Mouse (Mus musculus) MEL (cell line): ENCODE measurements at regions not wholly inside any gene's neighbourhood (a gene's known extent, or its start where the extent isn't known, plus 50 kb on each side); places are given as distances from the start of the nearest gene placed in this dataset.

Source experiments
- DNase-seq: peaks from one replicate; pipeline ENCODE4 v3.0.0; 2011; ENCODE audit warnings: low read depth, low spot score
- H3K27ac ChIP-seq: 2 replicates; pipeline ENCODE4 v1.5.1; 2012; ENCODE audit warnings: low read depth, mild to moderate bottlenecking, control low read depth, low read length, moderate library complexity; ENCODE audit not compliant: control insufficient read depth
- H3K27me3 ChIP-seq, 2 experiments: fragments of 150-350 bp in 1 of 2; sonication (generic) in 1 of 2; 2 replicates each; pipeline ENCODE4 v1.6.1; 2012; ENCODE audit warnings: low read length in 2 of 2, mild to moderate bottlenecking in 2 of 2, improper control_type of control experiment in 1 of 2, moderate library complexity in 1 of 2; ENCODE audit not compliant: insufficient read depth in 2 of 2, control insufficient read depth in 1 of 2
- H3K36me3 ChIP-seq, 2 experiments: 2 replicates each; pipeline ENCODE4 v1.6.1; 2012 to 2014; ENCODE audit warnings: low read length in 2 of 2, improper control_type of control experiment in 1 of 2, inconsistent platforms in 1 of 2, mild to moderate bottlenecking in 1 of 2; ENCODE audit not compliant: insufficient read depth in 2 of 2, control insufficient read depth in 1 of 2
- H3K4me1 ChIP-seq, 2 experiments: fragments of 150-350 bp in 1 of 2; sonication (generic) in 1 of 2; 2 replicates each; pipeline ENCODE4 v1.6.1; 2012; ENCODE audit warnings: low read length in 2 of 2, improper control_type of control experiment in 1 of 2, mild to moderate bottlenecking in 1 of 2; ENCODE audit not compliant: insufficient read depth in 2 of 2, control insufficient read depth in 1 of 2
- H3K4me3 ChIP-seq, 2 experiments: fragments of 150-350 bp in 1 of 2; sonication (generic) in 1 of 2; 2 replicates each; pipeline ENCODE4 v1.5.1; 2012; ENCODE audit warnings: low read depth in 2 of 2, low read length in 2 of 2, mild to moderate bottlenecking in 2 of 2, moderate library complexity in 2 of 2, control low read depth in 1 of 2, improper control_type of control experiment in 1 of 2; ENCODE audit not compliant: control insufficient read depth in 1 of 2, insufficient read depth in 1 of 2
- H3K79me2 ChIP-seq: 2 replicates; pipeline ENCODE4 v1.6.1; 2012; ENCODE audit warnings: mild to moderate bottlenecking, low read length, moderate library complexity; ENCODE audit not compliant: control insufficient read depth, poor library complexity, insufficient read depth
- H3K9ac ChIP-seq: 2 replicates; pipeline ENCODE4 v1.6.1; 2012; ENCODE audit warnings: low read depth, mild to moderate bottlenecking, control low read depth, low read length, moderate library complexity; ENCODE audit not compliant: control insufficient read depth, poor library complexity, severe bottlenecking
- H3K9me3 ChIP-seq: fragments of 150-350 bp; sonication (generic); replicated peaks from 2 replicates; pipeline ENCODE4 v1.6.1; 2012; ENCODE audit warnings: mild to moderate bottlenecking, low read length, improper control_type of control experiment, moderate library complexity; ENCODE audit not compliant: insufficient read depth
- CHD1 ChIP-seq: IDR thresholded peaks from 2 replicates; pipeline ENCODE4 v1.6.1; 2012; ENCODE audit warnings: low read depth, mild to moderate bottlenecking, inconsistent platforms, low read length, improper control_type of control experiment
- E2F4 ChIP-seq: IDR thresholded peaks from 2 replicates; pipeline ENCODE4 v1.6.1; 2011; ENCODE audit warnings: low read depth, low read length, improper control_type of control experiment, borderline replicate concordance
- ELF1 ChIP-seq: IDR thresholded peaks from 2 replicates; pipeline ENCODE4 v1.6.1; 2014; ENCODE audit warnings: low read depth, mild to moderate bottlenecking, inconsistent platforms, low read length, improper control_type of control experiment, moderate library complexity
- GABPA ChIP-seq: IDR thresholded peaks from 2 replicates; pipeline ENCODE4 v1.6.1; 2012; ENCODE audit warnings: low read depth, mild to moderate bottlenecking, inconsistent platforms, low read length, improper control_type of control experiment, moderate library complexity
- JUND ChIP-seq: IDR thresholded peaks from 2 replicates; pipeline ENCODE4 v1.6.1; 2011; ENCODE audit warnings: low read depth, mild to moderate bottlenecking, improper control_type of control experiment, low read length
- MAZ ChIP-seq: IDR thresholded peaks from 2 replicates; pipeline ENCODE4 v1.6.1; 2012; ENCODE audit warnings: low read depth, mild to moderate bottlenecking, inconsistent platforms, low read length, improper control_type of control experiment
- MEF2A ChIP-seq: IDR thresholded peaks from 2 replicates; pipeline ENCODE4 v1.6.1; 2014; ENCODE audit warnings: low read depth, mild to moderate bottlenecking, inconsistent platforms, low read length, improper control_type of control experiment; ENCODE audit not compliant: poor library complexity, insufficient replicate concordance, severe bottlenecking; ENCODE audit errors: extremely low read depth
- MXI1 ChIP-seq: IDR thresholded peaks from 2 replicates; pipeline ENCODE4 v1.6.1; 2011; ENCODE audit warnings: mild to moderate bottlenecking, low read depth, low read length, improper control_type of control experiment
- MYB ChIP-seq: IDR thresholded peaks from 2 replicates; pipeline ENCODE4 v1.6.1; 2011; ENCODE audit warnings: mild to moderate bottlenecking, low read depth, low read length, improper control_type of control experiment
- MYC ChIP-seq: IDR thresholded peaks from 2 replicates; pipeline ENCODE4 v1.6.1; 2011; ENCODE audit warnings: low read depth, mild to moderate bottlenecking, low read length, improper control_type of control experiment, moderate library complexity
- NRF1 ChIP-seq: IDR thresholded peaks from 2 replicates; pipeline ENCODE4 v1.6.1; 2014; ENCODE audit warnings: low read depth, mild to moderate bottlenecking, inconsistent platforms, low read length, improper control_type of control experiment, moderate library complexity; ENCODE audit not compliant: poor library complexity, insufficient read depth, severe bottlenecking
- RAD21 ChIP-seq: IDR thresholded peaks from 2 replicates; pipeline ENCODE4 v1.6.1; 2011; ENCODE audit warnings: mild to moderate bottlenecking, low read depth, low read length, improper control_type of control experiment
- SMC3 ChIP-seq: IDR thresholded peaks from 2 replicates; pipeline ENCODE4 v1.6.1; 2011; ENCODE audit warnings: low read depth, low read length, improper control_type of control experiment
- TBP ChIP-seq: IDR thresholded peaks from 2 replicates; pipeline ENCODE4 v1.8.0; 2011; ENCODE audit warnings: low read depth, low read length, improper control_type of control experiment
- TCF12 ChIP-seq: IDR thresholded peaks from 2 replicates; pipeline ENCODE4 v1.6.1; 2014; ENCODE audit warnings: low read depth, mild to moderate bottlenecking, inconsistent platforms, low read length, improper control_type of control experiment, moderate library complexity
- UBTF ChIP-seq: IDR thresholded peaks from 2 replicates; pipeline ENCODE4 v1.6.1; 2012; ENCODE audit warnings: low read depth, mild to moderate bottlenecking, inconsistent platforms, low read length, improper control_type of control experiment, moderate library complexity, borderline replicate concordance; ENCODE audit not compliant: insufficient read depth
- USF1 ChIP-seq: IDR thresholded peaks from 2 replicates; pipeline ENCODE4 v1.6.1; 2014; ENCODE audit warnings: low read depth, mild to moderate bottlenecking, inconsistent platforms, low read length, improper control_type of control experiment, moderate library complexity
- USF2 ChIP-seq, 2 experiments: IDR thresholded peaks; 2 replicates each; pipeline ENCODE4 v1.6.1; 2011 to 2012; ENCODE audit warnings: improper control_type of control experiment in 2 of 2, low read length in 2 of 2, borderline replicate concordance in 1 of 2, inconsistent platforms in 1 of 2, low read depth in 1 of 2, mild to moderate bottlenecking in 1 of 2; ENCODE audit not compliant: insufficient read depth in 1 of 2
- ZC3H11A ChIP-seq: IDR thresholded peaks from 2 replicates; pipeline ENCODE4 v1.6.1; 2012; ENCODE audit warnings: low read depth, mild to moderate bottlenecking, inconsistent platforms, low read length, improper control_type of control experiment
- ZKSCAN1 ChIP-seq: IDR thresholded peaks from 2 replicates; pipeline ENCODE4 v1.6.1; 2012; ENCODE audit warnings: low read depth, mild to moderate bottlenecking, inconsistent platforms, low read length, improper control_type of control experiment, moderate library complexity
- ZMIZ1 ChIP-seq: IDR thresholded peaks from 2 replicates; pipeline ENCODE4 v1.6.1; 2012; ENCODE audit warnings: low read depth, mild to moderate bottlenecking, inconsistent platforms, low read length, improper control_type of control experiment, moderate library complexity

GRCm38 (mm10) chr4:127849306-127849705 lies 121.4 kb downstream of the CK137956 start:
- Histone ChIP-seq H3K4me3 (no peak overlapping the region), H3K9ac (no peak overlapping the region)
- DNase-seq: no peak
- TF ChIP-seq MEF2A (no peak), ZMIZ1 (no peak), E2F4 (no peak), MYB (no peak), MYC (no peak)
- TF ChIP-seq, all 39 proteins: peak for 0
- H3K36me3 ChIP-seq: no peaks in the 10 kb centered on the region
- H3K9me3 ChIP-seq: no peaks in the 10 kb centered on the region
- H3K27me3 ChIP-seq: no peaks in the 10 kb centered on the region
- H3K27ac ChIP-seq: no peak overlapping the region
- no peaks in the 10 kb centered on the region for H3K4me1 ChIP-seq
- no peaks in the 10 kb centered on the region for H3K79me2 ChIP-seq

GRCm38 (mm10) chr4:127846321-127846720 lies 124.4 kb downstream of the CK137956 start:
- Histone ChIP-seq H3K36me3 (no peaks in the 10 kb centered on the region), H3K27me3 (no peaks in the 10 kb centered on the region), H3K9ac (no peak overlapping the region), H3K79me2 (no peaks in the 10 kb centered on the region), H3K27ac (no peak overlapping the region), H3K9me3 (no peaks in the 10 kb centered on the region), H3K4me3 (no peak overlapping the region), H3K4me1 (no peaks in the 10 kb centered on the region)
- DNase-seq: no peak
- no peak for TF ChIP-seq USF2 (IDR thresholded peaks at IDR 0.05; ENCODE audit: borderline replicate concordance in 1 of 2, insufficient read depth in 1 of 2, low read depth in 1 of 2, low read length in 2 of 2)
- TF ChIP-seq UBTF: no peak
- TF ChIP-seq ZC3H11A: no peak
- TF ChIP-seq TCF12: no peak
- no peak for TF ChIP-seq RAD21
- no peak for TF ChIP-seq ELF1
- TF ChIP-seq ZKSCAN1: no peak
- TF ChIP-seq MXI1: no peak
- no peak for TF ChIP-seq MEF2A
- TF ChIP-seq NRF1: no peak
- TF ChIP-seq JUND: no peak
- no peak for TF ChIP-seq GABPA
- no peak for TF ChIP-seq CHD1
- TF ChIP-seq USF1: no peak
- TF ChIP-seq MAZ: no peak
- no peak for TF ChIP-seq TBP
- no peak for TF ChIP-seq SMC3
